Mouse (Mus musculus) embryo, embryonic 10 days (tissue): ENCODE data around the gene Spink4.
A peak's percentile ranks its signal among the peaks of the same experiment; 100 is the strongest.

Experiments used
- DNase-seq: peaks from one replicate; pipeline ENCODE4 v3.0.0-alpha.2; 2015; ENCODE audit warnings: low spot score

Spink4 gene

GRCm38 (mm10) chr4:40919785-40920184, at the start of gene Spink4:
TSS of gene Spink4 (plus strand) at chr4:40920052.
- no peak for DNase-seq

- no peak for DNase-seq
These were observed 49.6 kb upstream of the Spink4 start for GRCm38 (mm10) chr4:40870206-40870605.

- DNase-seq = no peak
These were observed 47.7 kb upstream of the Spink4 start for GRCm38 (mm10) chr4:40872129-40872528.

- no peak for DNase-seq
These were observed 46.5 kb upstream of the Spink4 start for GRCm38 (mm10) chr4:40873320-40873719.

- no peak for DNase-seq
These were observed 45.7 kb upstream of the Spink4 start for GRCm38 (mm10) chr4:40874151-40874600.

GRCm38 (mm10) chr4:40874794-40875552, 44.9 kb upstream of the Spink4 start:
- no peak for DNase-seq

- DNase-seq = no peak
These were observed 44.0 kb upstream of the Spink4 start for GRCm38 (mm10) chr4:40875842-40876241.

GRCm38 (mm10) chr4:40876814-40877371, 43.0 kb upstream of the Spink4 start:
- DNase-seq = peak; percentile 52

GRCm38 (mm10) chr4:40877528-40877927, 42.3 kb upstream of the Spink4 start:
- no peak for DNase-seq

- no peak for DNase-seq
These were observed 36.7 kb upstream of the Spink4 start for GRCm38 (mm10) chr4:40883200-40883599.

GRCm38 (mm10) chr4:40884282-40885165, 35.3 kb upstream of the Spink4 start:
- DNase-seq = no peak

GRCm38 (mm10) chr4:40885166-40885525, 34.7 kb upstream of the Spink4 start:
- DNase-seq = no peak

GRCm38 (mm10) chr4:40885883-40886282, 34.0 kb upstream of the Spink4 start:
- DNase-seq = no peak

- no peak for DNase-seq
These were observed 31.0 kb upstream of the Spink4 start for GRCm38 (mm10) chr4:40888839-40889238.

GRCm38 (mm10) chr4:40889252-40889651, 30.6 kb upstream of the Spink4 start:
- no peak for DNase-seq

- no peak for DNase-seq
These were observed 29.9 kb upstream of the Spink4 start for GRCm38 (mm10) chr4:40889983-40890382.

- peak; percentile 1 for DNase-seq
These were observed 28.6 kb upstream of the Spink4 start for GRCm38 (mm10) chr4:40891206-40891605.

GRCm38 (mm10) chr4:40895118-40895517, 24.7 kb upstream of the Spink4 start:
- no peak for DNase-seq

- DNase-seq = no peak
These were observed 24.2 kb upstream of the Spink4 start for GRCm38 (mm10) chr4:40895646-40896045.

GRCm38 (mm10) chr4:40898476-40899044, 21.3 kb upstream of the Spink4 start:
- DNase-seq = no peak

- DNase-seq = no peak
These were observed 20.6 kb upstream of the Spink4 start for GRCm38 (mm10) chr4:40899264-40899663.

- DNase-seq = no peak
These were observed 19.8 kb upstream of the Spink4 start for GRCm38 (mm10) chr4:40900071-40900470.
